Mouse (Mus musculus): ENCODE measurements around the gene Slc25a14.

- no peak for TF ChIP-seq CTCF (IDR thresholded peaks at IDR 0.05; ENCODE audit: extremely low read depth, insufficient read depth, low read length)
- no peak for TF ChIP-seq POLR2A (IDR thresholded peaks at IDR 0.05; ENCODE audit: extremely low read depth, insufficient read depth, low read length)
Observed at GRCm38 (mm10) chrX:48596053-48596452, 27.2 kb upstream of the Slc25a14 start.
